Mouse (Mus musculus) forebrain, embryonic 16.5 days (tissue): Measurements from ENCODE around the gene Cab39l. TPM values are rescaled to one million over a fixed set of nuclear protein-coding genes. Genes with fewer than 3 reads are reported as not detected.

ENCODE experiments used
- ATAC-seq: fragments of 200-750 bp; cut with Nextera tagmentation; 2 replicates; pipeline ENCODE4 v1.8.0; 2017; ENCODE audit warnings: mild to moderate bottlenecking, moderate library complexity
- H3K27ac ChIP-seq: fragments of 300-500 bp; sonication (generic); 2 replicates; pipeline ENCODE4 v1.5.1; 2014; ENCODE audit warnings: low read length, control low read depth
- H3K27me3 ChIP-seq: fragments of 300-500 bp; sonication (generic); replicated peaks from 2 replicates; pipeline ENCODE4 v1.6.1; 2014; ENCODE audit warnings: low read length; ENCODE audit not compliant: control insufficient read depth, insufficient read depth
- H3K36me3 ChIP-seq: fragments of 300-500 bp; sonication (generic); 2 replicates; pipeline ENCODE4 v1.6.1; 2014; ENCODE audit not compliant: control insufficient read depth, insufficient read depth
- H3K4me1 ChIP-seq: fragments of 300-500 bp; sonication (generic); replicated peaks from 2 replicates; pipeline ENCODE4 v1.6.1; 2014; ENCODE audit warnings: low read length; ENCODE audit not compliant: control insufficient read depth, insufficient read depth
- H3K4me2 ChIP-seq: fragments of 300-500 bp; sonication (generic); 2 replicates; pipeline ENCODE4 v1.6.1; 2014; ENCODE audit warnings: mild to moderate bottlenecking, low read length, control low read depth
- H3K4me3 ChIP-seq: fragments of 300-500 bp; sonication (generic); replicated peaks from 2 replicates; pipeline ENCODE4 v1.5.1; 2014; ENCODE audit warnings: mild to moderate bottlenecking, low read length, control low read depth
- H3K9ac ChIP-seq: fragments of 300-500 bp; sonication (generic); replicated peaks from 2 replicates; pipeline ENCODE4 v1.6.1; 2014; ENCODE audit warnings: low read depth, low read length, control low read depth
- H3K9me3 ChIP-seq: fragments of 300-500 bp; sonication (generic); 2 replicates; pipeline ENCODE4 v1.6.1; 2016; ENCODE audit warnings: low read length; ENCODE audit not compliant: control insufficient read depth
- WGBS: fragments of 180-500 bp; shearing (Covaris S2); extraction: QIAGEN DNeasy Blood & Tissue Kit; methylation state at CpG from one replicate; pipeline ENCODE4 v1.1.7; 2014; 5-methylcytosine and 5-hydroxymethylcytosine counted together
- polyA plus RNA-seq: library from polyadenylated mRNA; unstranded; fragments of >200 nt; fragmentation: Nextera tagmentation; extraction: Ambion mirVana; gene quantifications from 2 replicates; pipeline ENCODE4 v1.2.1, GENCODE M21; 2015

The Cab39l gene
- polyA plus RNA-seq, 1 experiment from 2014 or later, result 23.5 TPM

DNA sequence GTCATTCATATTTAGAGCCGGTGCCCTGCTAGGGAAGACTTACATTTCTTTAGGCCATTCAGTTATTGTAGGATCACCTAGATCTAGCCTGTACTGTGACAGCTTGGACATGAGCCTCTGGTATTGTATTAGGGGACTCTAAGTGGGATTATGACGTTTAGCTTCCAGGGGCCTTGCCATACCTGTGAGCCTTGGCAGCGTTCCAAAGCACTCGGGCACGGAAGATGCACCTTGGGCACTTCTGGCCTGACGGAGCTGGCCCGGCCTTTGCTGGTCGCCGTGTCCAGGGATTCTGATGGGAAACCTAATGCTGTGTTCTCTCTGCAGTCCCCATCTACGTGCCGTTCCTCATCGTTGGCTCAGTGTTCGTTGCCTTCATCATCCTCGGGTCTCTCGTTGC is 188.5 kb downstream of the Cab39l start:
- ATAC-seq, result no peak
- Histone ChIP-seq H3K4me2 (peak overlapping the region; percentile 12), H3K36me3 (no peaks in the 10 kb centered on the region), H3K9ac (no peak overlapping the region), H3K27ac (no peak overlapping the region), H3K27me3 (no peaks in the 10 kb centered on the region), H3K4me1 (peaks cover 30% of the 10 kb centered on the region), H3K9me3 (no peaks in the 10 kb centered on the region), H3K4me3 (0 out of 2 replicates have a peak overlapping the region, but pooled peaks have one; percentile 3)
- 70% methylated on average over 15 of the region's 15 CpGs for WGBS

DNA sequence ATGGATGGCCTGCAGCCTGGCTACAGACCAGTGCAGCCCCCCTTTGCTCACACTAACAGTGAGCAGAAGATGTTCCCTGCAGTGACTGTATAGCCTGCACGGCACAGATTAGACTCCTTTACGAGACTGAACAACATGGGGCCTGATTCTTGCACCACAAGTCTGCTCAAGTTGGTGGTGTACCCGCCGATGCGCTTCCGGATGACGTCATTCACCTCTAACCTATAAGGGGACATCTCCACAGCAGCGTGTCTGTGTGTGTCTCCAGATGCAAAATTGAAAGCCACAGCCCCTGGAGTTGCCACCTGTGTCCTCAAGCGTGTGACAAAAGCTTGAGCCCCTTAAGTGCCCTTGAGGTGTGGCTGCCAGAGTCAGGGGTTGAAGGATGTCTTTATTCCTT is 189.3 kb downstream of the Cab39l start:
- no peaks in the 10 kb centered on the region for H3K9me3 ChIP-seq
- ATAC-seq, result no peak
- no peaks in the 10 kb centered on the region for H3K27me3 ChIP-seq
- H3K4me1 ChIP-seq, result peaks cover 30% of the 10 kb centered on the region
- no peak overlapping the region for H3K4me2 ChIP-seq
- H3K4me3 ChIP-seq, result no peak overlapping the region
- no peak overlapping the region for H3K27ac ChIP-seq
- H3K36me3 ChIP-seq, result no peaks in the 10 kb centered on the region
- no peak overlapping the region for H3K9ac ChIP-seq
- 79% methylated on average over 9 of the region's 9 CpGs for WGBS

DNA sequence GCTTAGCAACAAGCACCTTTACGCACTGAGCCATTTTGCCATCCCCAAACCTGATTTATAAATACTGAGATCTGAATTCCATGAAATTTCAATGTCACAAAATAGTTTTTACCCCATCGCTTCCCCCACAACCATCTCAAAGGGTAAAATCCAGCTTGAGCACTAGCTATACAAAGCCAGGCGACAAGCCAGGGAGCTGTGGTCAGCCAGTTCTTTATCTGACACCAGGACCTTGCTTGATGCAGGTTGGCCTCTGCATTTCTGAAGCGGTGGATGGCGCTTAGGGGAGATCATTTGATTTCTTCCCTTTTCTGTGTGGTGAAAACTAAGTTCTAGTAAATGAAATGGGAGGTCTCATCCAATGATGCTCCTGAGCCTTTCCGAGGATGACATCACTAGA is 191.3 kb downstream of the Cab39l start:
- Histone ChIP-seq H3K4me1 (peaks cover 16% of the 10 kb centered on the region), H3K27ac (no peak overlapping the region), H3K9ac (no peak overlapping the region), H3K36me3 (no peaks in the 10 kb centered on the region), H3K9me3 (no peaks in the 10 kb centered on the region), H3K27me3 (no peaks in the 10 kb centered on the region), H3K4me2 (no peak overlapping the region), H3K4me3 (no peak overlapping the region)
- ATAC-seq, result no peak
- WGBS, result 91% methylated on average over 6 of the region's 6 CpGs

DNA sequence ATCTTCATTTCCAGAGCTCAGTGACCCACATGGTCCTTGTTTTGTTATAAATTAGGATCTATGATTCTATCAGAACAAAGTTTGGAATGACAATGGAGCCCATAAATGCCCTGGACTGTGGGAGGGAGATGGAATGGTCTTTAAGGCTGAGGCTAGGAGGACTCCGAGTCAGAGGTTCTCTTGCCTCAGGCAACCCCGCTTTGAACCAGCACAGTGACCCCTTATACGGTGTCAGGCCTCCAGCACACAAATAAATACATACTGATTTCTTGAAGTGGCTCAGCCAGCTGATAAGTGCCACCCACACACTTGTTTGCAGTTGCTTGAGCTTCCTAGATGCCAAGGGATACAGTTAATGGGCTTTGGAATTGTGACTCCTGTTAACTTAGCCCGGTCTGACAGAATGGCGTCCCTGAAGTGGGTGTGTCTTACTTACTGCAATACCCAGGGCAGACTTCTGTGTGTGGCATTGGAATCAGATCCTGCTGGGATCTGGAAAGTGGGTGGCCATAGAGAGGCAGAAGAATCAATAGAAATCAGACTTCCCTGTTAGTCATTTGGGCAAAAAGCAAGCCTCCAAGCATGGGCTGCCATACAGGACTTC is 192.6 kb downstream of the Cab39l start:
- H3K9ac ChIP-seq, result no peak overlapping the region
- no peaks in the 10 kb centered on the region for H3K9me3 ChIP-seq
- 66% methylated on average over 5 of the region's 5 CpGs for WGBS
- H3K4me3 ChIP-seq, result no peak overlapping the region
- no peak overlapping the region for H3K4me2 ChIP-seq
- H3K27ac ChIP-seq, result no peak overlapping the region
- H3K4me1 ChIP-seq, result peaks cover 5% of the 10 kb centered on the region; the same call in 1 of the 2 replicates
- no peaks in the 10 kb centered on the region for H3K36me3 ChIP-seq
- H3K27me3 ChIP-seq, result no peaks in the 10 kb centered on the region
- no peak for ATAC-seq

DNA sequence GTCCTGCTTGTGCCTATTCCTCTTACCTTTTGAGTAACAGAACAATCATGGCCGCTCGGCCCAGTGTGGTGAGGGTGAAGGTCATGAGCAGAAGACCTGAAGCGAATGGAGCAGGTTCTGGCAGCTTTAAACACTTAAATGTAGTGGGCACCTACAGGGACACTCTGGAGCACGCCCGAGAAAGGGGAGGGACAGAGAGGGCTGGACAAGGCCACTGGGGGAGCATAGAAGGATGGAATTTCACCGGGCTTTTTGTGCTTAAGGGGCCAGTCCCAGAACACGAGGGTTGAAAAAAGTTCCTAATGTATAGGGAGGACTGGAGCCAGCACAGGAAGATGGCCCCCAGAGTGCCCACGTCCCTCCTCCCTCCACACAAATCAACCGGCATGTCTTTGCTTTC is 193.2 kb downstream of the Cab39l start:
- WGBS, result 60% methylated on average over 9 of the region's 9 CpGs
- Histone ChIP-seq H3K4me2 (no peak overlapping the region), H3K9ac (no peak overlapping the region), H3K4me1 (peaks cover 5% of the 10 kb centered on the region; the same call in 1 of the 2 replicates), H3K9me3 (no peaks in the 10 kb centered on the region), H3K27ac (no peak overlapping the region), H3K27me3 (no peaks in the 10 kb centered on the region), H3K36me3 (no peaks in the 10 kb centered on the region), H3K4me3 (no peak overlapping the region)
- no peak for ATAC-seq

Other genes with a start within 250 kb of the Cab39l start
- 79.1 and 83.6 TPM in 2 replicates for gene Rcbtb1, start 239.8 kb upstream of the Cab39l start, polyA plus RNA-seq
- gene Gm6904, start 180.8 kb upstream of the Cab39l start, polyA plus RNA-seq, result not detected in 2 replicates
- not detected in 2 replicates for gene Phf11a, start 143.4 kb upstream of the Cab39l start, polyA plus RNA-seq
- gene Phf11b, start 99.6 kb upstream of the Cab39l start, polyA plus RNA-seq, result not detected in 2 replicates
- 0.16 and 0.19 TPM in 2 replicates for gene Phf11d, start 75.5 kb upstream of the Cab39l start, polyA plus RNA-seq
- gene Phf11c, start 45.6 kb upstream of the Cab39l start, polyA plus RNA-seq, result 0.27 and 0.60 TPM in 2 replicates
- gene Setdb2, start 88 bp upstream of the Cab39l start, polyA plus RNA-seq, result 7.1 and 9.6 TPM in 2 replicates
- gene Cdadc1, start 157.0 kb downstream of the Cab39l start, polyA plus RNA-seq, result 36.8 and 38.5 TPM in 2 replicates
- 11.4 and 14.2 TPM in 2 replicates for gene Shisa2, start 184.3 kb downstream of the Cab39l start, polyA plus RNA-seq